Mouse (Mus musculus) small intestine, adult 2 months (tissue): ENCODE measurements around the gene Hnrnpul1.

Experiments
- CTCF ChIP-seq: fragments of 200-500 bp; IDR thresholded peaks from 2 replicates; pipeline ENCODE4 v1.5.1; 2012; ENCODE audit warnings: low read depth, mild to moderate bottlenecking, control low read depth, inconsistent platforms, low read length, moderate library complexity, mixed read lengths; ENCODE audit not compliant: insufficient replicate concordance, insufficient read length; ENCODE audit errors: extremely low read depth
- POLR2A ChIP-seq: fragments of 200-500 bp; IDR thresholded peaks from 2 replicates; pipeline ENCODE4 v1.6.1; 2012; ENCODE audit warnings: low read depth, mild to moderate bottlenecking, control low read depth, inconsistent platforms, low read length, moderate library complexity

- TF ChIP-seq CTCF (no peak), POLR2A (no peak)
These were observed 9.1 kb upstream of the Hnrnpul1 start for GRCm38 (mm10) chr7:25763678-25764077.
